Mouse (Mus musculus) urinary bladder, postnatal 4 days (tissue): ENCODE data around the gene Dlg2.

Experiments used
- DNase-seq, 2 experiments: peaks; one replicate each; pipeline ENCODE4 v3.0.0; 2021 to 2022; ENCODE audit warnings: low spot score in 2 of 2

The Dlg2 gene

GRCm38 (mm10) chr7:91724397-91724796 lies 1247.9 kb downstream of the Dlg2 start:
- DNase-seq = no peak

- DNase-seq = no peak
These were observed 1264.3 kb downstream of the Dlg2 start for GRCm38 (mm10) chr7:91740748-91741147.

- no peak for DNase-seq
These were observed 1276.8 kb downstream of the Dlg2 start for GRCm38 (mm10) chr7:91753151-91753861.

- no peak for DNase-seq
These were observed 1291.2 kb downstream of the Dlg2 start for GRCm38 (mm10) chr7:91767648-91768047.

GRCm38 (mm10) chr7:91778673-91779072 lies 1302.2 kb downstream of the Dlg2 start:
- no peak for DNase-seq

- no peak for DNase-seq
These were observed 1308.1 kb downstream of the Dlg2 start for GRCm38 (mm10) chr7:91784617-91785016.

GRCm38 (mm10) chr7:91785445-91785844 lies 1309.0 kb downstream of the Dlg2 start:
- no peak for DNase-seq

- no peak for DNase-seq
These were observed 1309.4 kb downstream of the Dlg2 start for GRCm38 (mm10) chr7:91785871-91786270.

GRCm38 (mm10) chr7:91790949-91791564 lies 1314.6 kb downstream of the Dlg2 start:
- no peak for DNase-seq

GRCm38 (mm10) chr7:91806632-91807031 lies 1330.2 kb downstream of the Dlg2 start:
- no peak for DNase-seq

GRCm38 (mm10) chr7:91810774-91811173 lies 1334.3 kb downstream of the Dlg2 start:
- DNase-seq = no peak

GRCm38 (mm10) chr7:91818004-91818403 lies 1341.5 kb downstream of the Dlg2 start:
- DNase-seq = no peak

- DNase-seq = no peak
These were observed 1355.7 kb downstream of the Dlg2 start for GRCm38 (mm10) chr7:91832207-91832606.

GRCm38 (mm10) chr7:91845723-91846122 lies 1369.3 kb downstream of the Dlg2 start:
- DNase-seq = no peak

GRCm38 (mm10) chr7:91849364-91849763 lies 1372.9 kb downstream of the Dlg2 start:
- DNase-seq = no peak

GRCm38 (mm10) chr7:91853653-91854052 lies 1377.2 kb downstream of the Dlg2 start:
- DNase-seq = no peak

GRCm38 (mm10) chr7:91856931-91857330 lies 1380.5 kb downstream of the Dlg2 start:
- DNase-seq = no peak

- no peak for DNase-seq
These were observed 1386.5 kb downstream of the Dlg2 start for GRCm38 (mm10) chr7:91862806-91863531.

- DNase-seq = no peak
These were observed 1392.4 kb downstream of the Dlg2 start for GRCm38 (mm10) chr7:91868919-91869318.

GRCm38 (mm10) chr7:91876831-91877230 lies 1400.4 kb downstream of the Dlg2 start:
- DNase-seq = no peak

- no peak for DNase-seq
These were observed 1401.3 kb downstream of the Dlg2 start for GRCm38 (mm10) chr7:91877804-91878203.

- no peak for DNase-seq
These were observed 1409.9 kb downstream of the Dlg2 start for GRCm38 (mm10) chr7:91886336-91886735.

GRCm38 (mm10) chr7:91893991-91894390 lies 1417.5 kb downstream of the Dlg2 start:
- no peak for DNase-seq
